Mouse (Mus musculus) Muller cell, postnatal 12 days (primary cell): ENCODE results near the gene Lrrc23.
"Not testable (repeated sequence)": the region's sequence is repeated elsewhere in the genome, so short reads cannot be mapped to it uniquely, and the experiment has no call there.

Source experiments
- DNase-seq: peaks from one replicate; pipeline ENCODE4 v3.0.0-alpha.2; 2015; ENCODE audit errors: inconsistent ontology term

The Lrrc23 gene

DNA sequence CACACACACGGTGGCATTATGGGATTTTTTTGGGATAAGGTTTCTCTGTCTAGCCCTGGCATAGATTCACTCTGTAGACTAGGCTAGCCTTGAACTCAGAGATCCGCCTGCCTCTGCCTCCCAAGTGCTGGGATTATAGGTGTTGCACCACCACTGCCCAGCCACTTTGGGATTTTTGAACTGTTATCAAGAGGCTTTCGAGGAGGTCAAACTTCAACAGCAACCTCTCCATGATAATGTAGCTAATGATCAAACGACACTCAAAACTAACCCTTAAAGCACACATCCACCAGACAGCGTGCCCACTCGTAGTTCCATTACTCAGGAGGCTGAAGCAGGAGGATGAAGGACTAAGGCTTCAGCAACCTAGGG is 28.4 kb upstream of the Lrrc23 start:
- DNase-seq: no peak

DNA sequence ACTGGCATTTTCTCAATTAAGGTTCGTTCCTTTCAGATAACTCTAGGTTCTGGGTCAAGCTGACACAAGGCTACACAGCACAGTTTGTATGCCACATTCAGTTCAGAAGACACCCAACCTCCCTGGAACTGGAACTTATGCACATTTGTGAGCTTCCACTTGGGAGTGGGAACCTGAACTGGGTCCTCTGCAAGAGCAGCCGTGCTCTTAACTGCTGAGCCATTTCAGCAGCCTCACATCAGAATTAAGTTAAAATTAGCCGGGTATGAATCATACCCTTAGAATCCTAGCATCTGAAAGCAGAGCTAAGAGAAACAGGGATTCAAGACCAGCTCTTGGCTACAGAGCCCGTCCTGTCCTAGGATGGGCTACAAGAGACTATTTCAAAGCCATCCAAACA is 27.8 kb upstream of the Lrrc23 start:
- DNase-seq: no peak

DNA sequence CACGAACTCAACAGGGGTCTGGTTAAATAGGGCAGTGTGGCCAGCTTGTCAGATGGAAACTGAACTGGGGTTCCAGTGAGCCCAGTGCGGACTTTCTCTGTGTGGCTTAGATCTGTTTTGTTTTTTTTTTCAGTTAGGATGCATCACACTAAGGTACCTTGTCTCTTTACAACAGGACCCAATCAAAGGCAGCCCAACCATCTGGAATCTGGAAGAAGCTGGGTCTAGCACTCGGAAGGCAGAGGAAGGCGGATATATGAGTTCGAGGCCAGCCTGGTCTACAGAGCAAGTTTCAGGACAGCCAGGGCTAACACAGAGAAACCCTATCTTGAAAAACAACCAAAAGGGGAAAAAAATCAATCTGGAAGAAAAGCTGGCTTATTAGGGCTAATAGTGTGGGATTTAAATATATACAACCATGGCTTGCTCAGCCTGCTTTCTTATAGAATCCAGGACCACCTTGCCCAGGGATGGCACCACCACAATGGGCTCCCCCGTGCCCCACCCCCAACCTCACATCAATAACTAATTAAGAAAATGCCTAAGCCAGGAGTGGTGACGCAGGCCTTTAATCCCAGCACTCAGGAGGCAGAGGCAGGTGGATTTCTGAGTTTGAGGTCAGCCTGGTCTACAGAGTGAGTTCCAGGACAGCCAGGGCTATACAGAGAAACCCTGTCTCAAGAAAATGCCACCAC is 27.1 kb upstream of the Lrrc23 start:
- no peak for DNase-seq

DNA sequence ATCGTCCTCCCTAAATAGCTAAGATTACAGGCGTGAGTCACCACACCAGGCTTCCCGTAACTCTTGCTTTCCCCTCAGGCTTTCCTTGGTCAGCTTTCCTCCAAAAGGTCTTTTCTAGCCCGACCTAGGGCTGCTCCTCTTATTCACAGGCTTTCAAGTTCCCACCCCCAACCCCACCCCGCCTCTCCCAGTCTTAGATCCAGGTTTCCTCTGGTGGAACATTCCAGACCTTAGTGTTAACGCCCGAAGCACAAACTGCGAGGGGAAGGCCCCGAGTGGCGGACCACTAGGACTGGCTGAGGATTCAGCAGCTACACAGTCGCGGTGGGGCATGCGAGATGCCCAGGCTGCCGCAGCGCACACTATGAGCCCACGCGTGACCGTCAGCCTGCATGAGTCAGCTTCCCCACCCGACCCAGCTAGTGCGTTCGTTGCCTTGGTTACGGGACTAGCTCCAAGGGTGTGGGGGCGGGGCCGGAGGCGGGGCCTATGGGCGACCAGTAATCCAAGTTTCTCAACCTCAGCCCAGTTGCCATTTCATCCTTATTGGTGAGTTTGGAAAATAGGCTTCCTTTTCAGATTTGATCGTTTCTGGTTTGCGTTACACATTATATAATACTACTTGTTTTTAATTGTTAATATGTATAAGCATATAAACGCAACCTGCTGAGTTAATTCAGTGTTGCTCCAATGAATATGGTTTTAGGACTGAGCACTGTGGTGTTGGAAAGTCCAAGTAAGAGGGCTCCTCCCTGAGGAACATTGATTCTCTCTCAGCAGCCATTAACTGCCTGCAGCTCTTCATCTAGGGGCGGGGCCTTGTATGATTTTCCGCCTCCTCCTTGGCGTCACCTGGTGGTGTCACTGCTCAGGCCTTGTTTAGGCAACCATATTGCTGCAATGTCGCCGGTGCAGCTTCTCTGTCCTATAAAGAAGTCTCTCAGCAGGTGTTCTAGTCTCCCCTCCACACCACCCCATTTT is 26.1 kb upstream of the Lrrc23 start:
- peak; percentile 100 for DNase-seq

DNA sequence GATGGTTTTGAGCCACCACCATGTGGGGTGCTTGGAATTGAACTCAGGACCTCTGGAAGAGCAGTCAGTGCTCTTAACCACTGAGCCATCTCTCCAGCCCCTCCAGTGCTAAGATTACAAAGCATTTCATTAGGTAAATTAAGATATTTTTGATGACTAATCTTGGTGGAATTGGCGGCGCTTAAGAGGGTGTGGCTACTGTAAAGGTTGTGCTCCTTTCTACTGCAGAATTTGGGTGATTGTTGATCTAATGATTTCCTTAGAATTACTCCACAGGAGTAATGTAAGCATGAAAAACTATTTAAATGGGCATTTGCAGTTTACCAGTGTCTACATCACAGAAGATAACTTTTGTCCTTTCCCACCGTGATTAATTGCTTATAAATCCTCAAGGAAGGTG is 24.8 kb upstream of the Lrrc23 start:
- DNase-seq: no peak

DNA sequence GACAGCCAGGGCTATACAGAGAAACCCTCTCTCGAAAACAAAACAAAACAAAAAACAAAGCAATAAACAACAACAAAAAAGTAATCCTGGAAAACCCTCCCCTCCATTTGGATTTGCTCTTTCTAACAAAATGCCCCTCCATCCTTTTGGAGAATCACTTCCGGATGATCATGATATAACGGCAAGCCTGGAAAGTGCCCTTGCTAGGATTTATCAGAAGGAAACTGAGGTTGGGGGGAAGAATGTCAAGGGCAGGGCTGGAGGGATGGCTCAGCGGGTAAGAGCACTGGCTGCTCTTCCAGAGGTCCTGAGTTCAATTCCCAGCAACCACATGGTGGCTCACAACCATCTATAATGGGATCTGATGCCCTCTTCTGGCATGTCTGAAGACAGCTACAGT is 24.2 kb upstream of the Lrrc23 start:
- not testable (repeated sequence) for DNase-seq

DNA sequence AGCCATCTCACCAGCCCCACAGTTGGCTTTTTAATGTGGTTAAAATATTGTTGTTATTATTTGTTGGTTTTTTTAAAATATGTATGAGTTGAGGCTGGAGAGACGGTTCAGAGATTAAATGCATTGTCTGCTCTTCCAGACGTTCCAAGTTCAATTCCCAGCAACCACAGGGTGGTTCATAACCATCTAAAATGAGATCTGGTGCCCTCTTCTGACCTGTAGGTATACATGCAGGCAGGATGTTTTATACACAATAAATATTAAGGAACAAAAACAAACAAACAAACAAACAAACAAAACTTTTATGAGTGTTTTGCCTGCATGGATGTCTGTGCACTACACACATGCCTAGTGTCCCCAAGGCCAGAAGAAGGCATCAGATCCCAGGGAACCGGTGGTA is 23.5 kb upstream of the Lrrc23 start:
- DNase-seq: no peak

DNA sequence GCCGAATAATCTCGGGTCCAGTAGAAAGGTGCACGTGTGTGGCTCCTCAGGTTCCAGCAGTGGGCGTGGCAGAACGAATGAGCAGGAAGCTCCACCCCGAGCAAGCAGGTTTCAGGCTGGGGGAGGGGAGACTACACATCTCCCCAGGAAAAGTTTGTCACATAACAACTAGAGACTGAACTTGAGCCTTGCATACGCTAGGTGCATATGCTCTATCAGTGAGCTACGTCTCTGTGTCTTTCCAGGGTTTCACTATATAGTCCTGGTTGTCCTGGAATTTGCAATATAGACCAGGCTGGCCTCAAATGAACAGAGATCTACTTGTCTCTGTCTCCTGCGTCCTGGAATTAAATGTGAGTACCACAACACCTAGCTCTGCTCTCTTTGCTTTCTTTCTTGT is 22.9 kb upstream of the Lrrc23 start:
- not testable (repeated sequence) for DNase-seq

DNA sequence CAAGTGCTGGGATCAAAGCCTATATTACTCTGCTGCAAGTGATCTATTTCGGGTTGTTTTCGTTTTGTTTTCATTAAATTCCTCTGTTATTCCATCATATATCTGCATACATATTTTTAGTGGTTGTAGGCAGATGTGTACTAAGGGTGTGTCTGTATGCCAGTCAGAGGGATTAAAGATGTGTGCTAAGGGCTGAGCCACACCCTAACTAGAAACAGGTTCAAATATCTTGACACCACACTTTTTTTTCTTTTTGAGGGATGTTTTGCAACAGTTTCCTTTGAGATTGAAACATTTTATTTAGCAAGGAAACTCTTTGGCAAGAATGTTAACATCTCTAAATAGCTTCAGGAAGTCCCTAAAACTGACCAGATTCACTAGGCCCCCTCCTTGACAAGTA is 16.7 kb upstream of the Lrrc23 start:
- DNase-seq: no peak

DNA sequence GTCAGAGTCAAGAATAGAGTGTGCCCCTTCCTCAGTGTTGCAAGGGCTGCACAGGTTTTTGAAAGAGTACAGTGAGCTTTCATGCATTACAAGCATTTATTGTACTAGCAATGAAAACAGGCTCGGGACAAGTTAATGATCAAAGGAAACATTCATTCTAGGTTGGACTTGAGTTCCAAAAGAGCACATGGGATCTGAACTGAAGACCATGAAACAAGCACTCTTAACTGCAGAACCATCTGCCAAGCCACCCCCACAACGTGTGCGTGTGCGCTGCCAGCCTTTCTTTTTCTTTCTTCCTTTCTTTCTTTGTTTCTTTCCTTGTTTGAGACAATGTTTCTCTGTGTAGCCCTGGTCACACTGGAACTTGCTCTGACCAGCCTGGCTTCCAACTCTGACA is 16.3 kb upstream of the Lrrc23 start:
- no peak for DNase-seq

DNA sequence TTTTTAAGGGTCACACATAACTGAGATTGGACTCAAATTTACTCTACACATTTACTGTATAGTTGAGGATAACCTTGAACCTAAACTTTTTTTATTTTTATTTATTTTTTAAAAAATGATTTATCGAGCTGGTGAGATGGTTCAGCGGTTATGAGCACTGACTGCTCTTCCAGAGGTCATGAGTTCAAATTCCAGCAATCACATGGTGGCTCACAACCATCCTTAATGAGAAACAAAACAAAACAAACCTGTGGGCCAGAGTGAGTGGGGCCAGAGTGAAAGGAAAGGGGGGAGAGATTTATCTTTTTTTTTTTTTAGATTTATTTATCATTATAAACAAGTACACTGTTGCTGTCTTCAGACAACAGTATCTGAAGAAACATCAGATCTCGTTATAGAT is 12.4 kb upstream of the Lrrc23 start:
- no peak for DNase-seq

DNA sequence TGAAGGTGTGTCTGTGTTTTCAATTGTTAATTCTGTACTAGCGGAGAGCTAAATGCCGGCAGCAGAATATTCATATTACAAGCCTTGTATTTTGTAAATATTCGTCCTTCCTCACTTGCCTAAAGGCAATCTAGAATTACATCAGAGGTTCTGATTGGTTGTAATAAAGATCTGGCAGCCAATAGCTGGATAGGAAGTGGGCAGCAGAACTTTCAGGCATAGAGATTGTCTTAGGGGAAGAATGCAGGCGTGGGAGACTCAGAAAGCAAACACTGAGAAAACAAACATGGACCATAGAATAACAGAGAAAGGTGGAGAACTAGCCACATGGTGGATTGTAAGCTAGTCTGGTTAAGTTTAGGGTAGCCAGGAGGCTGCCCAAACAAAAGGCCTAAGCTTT is 10.6 kb upstream of the Lrrc23 start:
- DNase-seq: no peak

DNA sequence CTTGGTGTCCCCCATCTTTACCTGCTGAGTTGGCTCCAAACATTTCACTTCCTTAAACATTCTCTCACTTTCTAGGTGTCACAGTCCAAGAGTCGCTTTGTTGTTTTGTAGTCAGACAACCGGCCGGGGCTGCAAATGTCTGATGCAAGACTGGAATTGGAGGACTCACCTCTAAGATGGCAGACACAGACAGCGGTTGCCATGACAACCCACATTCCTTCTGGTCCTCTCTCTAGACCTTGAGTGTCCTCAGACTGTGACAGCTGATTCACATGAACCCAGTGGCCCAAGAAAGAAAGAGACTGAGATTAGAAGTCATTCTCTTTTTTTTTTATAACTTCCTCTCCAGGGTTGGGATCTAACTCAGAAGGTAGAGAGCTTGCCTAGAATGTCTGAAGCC is 10.0 kb upstream of the Lrrc23 start:
- DNase-seq: no peak

DNA sequence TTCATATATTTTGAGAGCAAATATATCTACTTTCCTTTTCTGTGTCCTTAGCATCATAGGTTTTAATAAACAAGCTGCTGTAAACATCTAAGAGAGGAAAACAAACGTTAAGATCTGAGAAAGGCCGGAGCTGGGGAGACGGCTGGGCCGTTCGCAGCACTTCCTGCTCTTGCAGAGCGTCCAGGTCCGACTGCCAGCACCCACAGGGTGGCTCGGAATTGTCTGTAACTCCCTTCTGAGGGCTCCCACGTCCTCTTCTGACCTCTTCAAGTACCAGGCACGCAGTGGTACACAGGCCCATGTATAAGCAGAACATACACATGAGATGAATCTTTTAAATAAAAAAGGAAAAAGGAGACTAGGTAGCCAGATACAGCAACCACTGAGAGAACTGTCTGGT is 8.2 kb upstream of the Lrrc23 start:
- DNase-seq: no peak

DNA sequence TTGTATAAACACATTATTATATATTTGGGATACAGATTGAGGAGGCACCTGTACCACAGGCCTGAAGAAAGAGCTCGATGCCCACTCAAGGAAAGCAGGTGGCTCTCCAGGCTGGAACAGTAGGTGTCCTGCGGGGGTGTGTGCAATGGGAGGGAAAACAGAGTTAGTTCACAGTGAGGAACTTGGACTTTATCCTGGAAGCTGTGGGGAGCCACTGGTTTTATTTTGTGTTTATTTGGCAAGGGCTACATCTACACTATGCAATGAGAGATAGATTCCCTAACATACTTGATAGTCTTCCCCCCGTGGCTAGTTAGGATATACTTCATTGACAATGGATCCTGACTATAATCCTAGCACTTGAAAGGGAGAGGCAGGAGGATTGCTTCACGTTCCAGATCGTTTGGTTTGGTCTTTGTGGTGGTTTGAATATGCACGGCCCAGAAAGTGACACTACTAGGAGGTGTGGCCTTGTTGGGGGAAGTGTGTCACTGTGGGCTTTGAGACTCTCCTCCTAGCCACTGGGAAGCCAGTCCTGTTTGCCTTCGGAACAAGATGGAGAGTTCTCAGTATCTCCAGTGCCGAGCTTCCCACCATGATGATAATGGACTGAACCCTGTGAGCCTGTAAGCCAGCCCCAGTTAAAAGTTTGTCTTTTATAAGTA is 7.4 kb upstream of the Lrrc23 start:
- DNase-seq: no peak

DNA sequence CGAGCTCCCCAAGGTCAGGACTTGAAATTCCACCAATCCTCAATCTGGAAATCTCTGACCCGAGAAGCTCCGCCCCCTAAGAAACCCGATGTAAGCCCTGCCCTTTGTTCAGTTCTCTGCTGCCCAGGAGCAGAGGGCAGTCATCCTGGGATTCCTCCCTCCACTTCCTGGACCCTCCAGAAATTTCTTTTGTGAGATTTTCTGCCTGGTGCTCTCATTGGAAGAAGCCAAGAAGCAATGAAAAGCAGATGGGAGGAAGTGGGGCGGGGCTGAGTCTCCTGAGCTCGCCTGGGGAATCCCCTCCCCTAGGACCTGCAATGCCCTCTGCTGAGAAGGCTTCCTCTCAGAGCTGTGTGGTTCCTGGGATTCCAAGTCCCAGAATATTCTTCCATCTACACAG is 2.9 kb upstream of the Lrrc23 start:
- DNase-seq: peak; percentile 74

DNA sequence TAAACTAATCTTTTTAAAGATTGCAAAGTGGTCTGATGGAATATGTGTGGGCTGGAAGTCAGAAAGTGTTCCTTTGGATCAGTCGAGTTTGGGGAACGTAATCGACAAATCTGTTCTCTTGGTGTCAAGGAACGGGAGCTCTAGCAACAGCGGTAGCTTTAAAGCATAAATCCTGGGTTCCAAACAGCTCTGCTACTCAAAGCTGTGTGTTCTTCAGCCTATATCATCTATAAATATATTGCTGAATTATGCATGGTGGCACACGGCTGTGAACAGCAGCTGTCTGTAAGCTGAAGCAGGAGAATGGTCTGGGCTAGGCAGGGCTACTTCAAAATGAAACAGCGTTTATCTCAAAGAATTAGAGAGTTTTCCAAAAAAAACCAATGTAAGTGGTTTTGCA is 1.4 kb upstream of the Lrrc23 start:
- DNase-seq: no peak

DNA sequence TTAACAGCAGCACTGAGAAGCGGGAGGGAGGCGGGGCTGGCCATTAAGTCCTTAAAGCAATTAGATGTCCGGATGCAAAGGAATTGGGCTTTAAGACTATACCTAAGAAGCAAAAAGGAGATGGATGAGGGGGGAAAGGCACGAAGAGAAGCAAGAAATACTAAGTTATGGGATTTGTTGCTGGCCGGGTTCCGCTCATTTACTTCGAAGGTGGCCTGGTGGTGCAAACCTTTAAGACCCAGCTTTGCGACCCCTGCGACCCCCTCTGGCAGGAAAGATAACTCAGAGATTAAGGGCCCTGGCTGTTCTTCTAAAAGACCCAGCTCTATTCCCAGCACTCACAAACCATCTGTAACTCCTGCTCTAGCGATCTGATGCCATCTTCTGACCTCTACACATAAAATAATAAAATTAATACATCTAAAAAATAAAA is 473 bp upstream of the Lrrc23 start:
- DNase-seq: no peak

DNA sequence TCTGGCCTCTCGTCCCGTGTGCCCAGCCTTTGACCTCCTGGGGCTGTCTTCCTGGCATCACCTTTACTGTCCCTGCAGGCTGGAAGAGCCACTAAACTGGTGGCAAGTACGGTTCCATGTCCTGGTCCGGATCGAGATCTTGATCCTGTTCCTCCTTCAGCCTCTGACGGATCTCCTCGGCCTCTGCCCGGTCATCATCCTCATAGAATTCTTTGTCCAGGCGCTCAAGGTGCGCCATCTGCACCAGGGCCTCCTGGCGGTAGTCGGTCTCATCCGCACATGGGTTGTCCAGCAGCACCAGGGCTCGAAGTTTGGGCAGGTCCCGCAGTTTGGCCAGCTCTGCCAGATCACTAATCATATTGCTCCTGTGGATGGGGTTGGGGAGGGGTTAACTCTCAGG is 9.0 kb downstream of the Lrrc23 start:
- no peak for DNase-seq

DNA sequence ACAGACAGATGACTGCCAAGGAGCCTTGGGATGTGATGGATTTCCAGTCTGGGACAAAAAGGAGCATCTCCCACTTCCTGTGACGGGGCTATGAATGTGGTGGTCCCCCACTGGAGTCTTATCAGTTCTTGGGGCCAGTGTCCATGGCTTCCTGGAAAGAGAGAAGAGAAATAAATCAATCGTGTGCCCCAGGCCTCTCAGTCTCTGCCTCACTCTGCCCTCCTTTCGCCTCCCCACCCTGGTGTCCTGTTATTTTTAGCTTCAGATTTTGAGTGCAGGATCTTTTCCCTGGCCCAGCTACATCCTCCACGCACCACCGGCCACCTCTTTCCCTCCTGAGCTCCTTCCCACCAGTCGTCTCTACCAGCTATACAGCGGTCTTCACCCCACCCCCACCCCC is 9.5 kb downstream of the Lrrc23 start:
- no peak for DNase-seq

DNA sequence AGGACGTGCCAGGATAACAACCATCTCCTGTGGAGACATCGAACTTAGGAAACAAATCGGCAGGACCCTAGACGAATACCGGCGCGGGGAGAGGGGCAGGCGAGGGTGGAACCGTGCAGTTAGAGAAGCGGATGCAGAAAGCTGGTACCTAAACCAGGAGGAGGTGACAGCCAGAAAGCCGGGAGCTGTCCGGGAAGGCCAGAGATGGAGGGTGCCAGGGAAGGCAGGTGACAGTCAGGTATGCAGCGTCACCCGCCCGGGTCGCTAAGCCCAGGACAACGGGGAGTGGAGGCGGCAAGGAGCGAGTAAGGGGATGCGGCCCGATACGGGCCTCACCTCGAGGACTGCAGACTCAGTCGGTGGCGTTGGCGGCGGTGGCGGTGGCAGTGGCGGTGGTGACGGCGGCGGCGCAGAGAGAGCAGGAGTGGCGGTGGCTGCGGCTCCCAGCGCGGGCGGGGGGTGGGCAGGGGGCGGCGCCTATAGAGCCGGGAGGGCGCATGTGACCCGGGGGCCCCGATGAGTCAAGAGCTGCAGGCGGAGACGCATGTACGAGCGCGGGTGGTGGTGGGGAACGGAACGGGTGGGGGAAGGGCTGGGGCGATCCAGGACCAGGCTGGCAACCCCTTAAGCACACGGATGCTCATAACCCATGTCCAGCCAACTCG is 10.3 kb downstream of the Lrrc23 start, which contains the start of gene Eno2:
Gene Eno2, minus strand, starts transcription at position 573 of the 665 bp plus-strand sequence.
- DNase-seq: peak; percentile 87

DNA sequence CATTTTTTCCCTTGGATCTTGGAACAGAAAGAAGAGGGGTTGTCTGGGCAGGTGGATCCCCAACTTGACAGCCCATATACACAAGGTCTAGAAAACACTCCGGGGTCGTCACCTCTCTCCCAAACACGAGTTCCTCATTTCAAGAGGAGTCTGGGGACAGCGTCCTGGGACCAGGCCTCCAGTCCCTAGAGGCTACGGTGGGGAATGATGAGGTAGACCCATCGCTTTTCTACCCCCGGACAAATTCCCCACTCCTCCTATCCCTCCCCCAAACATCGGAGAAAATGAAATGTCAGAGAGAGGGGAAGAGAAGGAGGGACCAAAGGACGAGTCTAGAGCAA is 10.9 kb downstream of the Lrrc23 start:
- peak; percentile 40 for DNase-seq
